Mouse (Mus musculus): Measurements from ENCODE around the gene Scgb1b15. TPM values are rescaled to one million over a fixed set of nuclear protein-coding genes. Genes with fewer than 3 reads are reported as not detected.
"Not testable (repeated sequence)": the region's sequence is repeated elsewhere in the genome, so short reads cannot be mapped to it uniquely, and the experiment has no call there.

The Scgb1b15 gene
- not detected in 2 replicates for polyA plus RNA-seq (2015; fragmentation: Nextera tagmentation; extraction: Ambion mirVana)

DNA sequence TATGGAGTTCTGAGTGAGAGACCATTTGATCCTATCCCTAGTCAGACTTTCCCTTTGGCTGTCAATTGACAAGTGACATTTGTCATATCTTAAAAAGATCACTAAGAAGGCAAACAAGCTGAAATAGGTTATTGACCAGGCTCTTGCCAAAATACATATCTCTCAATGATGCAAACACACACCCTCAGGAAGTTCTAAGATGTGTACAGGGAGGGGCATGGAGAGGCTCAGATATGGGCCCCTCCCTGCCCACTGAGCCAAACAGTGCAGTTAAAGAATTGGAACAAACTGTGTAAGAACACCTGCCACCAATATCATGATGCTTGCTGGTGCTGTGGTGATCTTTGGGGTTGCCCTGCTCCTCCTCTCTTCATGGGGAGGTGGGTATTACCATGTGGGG lies at the start of gene Scgb1b15:
TSS of gene Scgb1b15 (plus strand) at position 301 of the 400 bp plus-strand sequence.
- not testable (repeated sequence) for H3K9ac ChIP-seq; H3K4me1 ChIP-seq (replicated peaks); ATAC-seq (ENCODE audit: insufficient read depth); H3K27ac ChIP-seq (replicated peaks); H3K9me3 ChIP-seq (replicated peaks); H3K4me3 ChIP-seq (replicated peaks); H3K36me3 ChIP-seq (replicated peaks); H3K27me3 ChIP-seq; H3K4me2 ChIP-seq

GRCm38 (mm10) chr7:32829562-32829961 lies 6.8 kb upstream of the Scgb1b15 start, which contains the start of gene Scgb2b15:
TSS of gene Scgb2b15 (minus strand) at chr7:32829662.
- ATAC-seq (ENCODE audit: insufficient read depth); H3K9ac ChIP-seq; H3K27ac ChIP-seq (replicated peaks); H3K4me2 ChIP-seq; H3K4me3 ChIP-seq (replicated peaks); H3K9me3 ChIP-seq (replicated peaks); H3K27me3 ChIP-seq; H3K4me1 ChIP-seq (replicated peaks); H3K36me3 ChIP-seq (replicated peaks): not testable (repeated sequence)

Other genes starting within 250 kb of the Scgb1b15 start
- not detected in 2 replicates for gene Scgb2b15, start 6.9 kb upstream of the Scgb1b15 start, polyA plus RNA-seq (2015; fragmentation: Nextera tagmentation; extraction: Ambion mirVana)
- not detected in 2 replicates for gene Scgb2b17, start 220.0 kb downstream of the Scgb1b15 start, polyA plus RNA-seq (2015; fragmentation: Nextera tagmentation; extraction: Ambion mirVana)
- gene Scgb1b17, start 226.9 kb downstream of the Scgb1b15 start, polyA plus RNA-seq (2015; fragmentation: Nextera tagmentation; extraction: Ambion mirVana) = not detected in 2 replicates

All from liver, embryonic 15.5 days (tissue).